Mouse (Mus musculus): ENCODE data around the gene Rhebl1. TPM values are rescaled to one million over a fixed set of nuclear protein-coding genes. Genes with fewer than 3 reads are reported as not detected.

The Rhebl1 gene
- total and polyA plus RNA-seq, 3 experiments = 10.1 to 16.6 TPM; not detected in 1

DNA sequence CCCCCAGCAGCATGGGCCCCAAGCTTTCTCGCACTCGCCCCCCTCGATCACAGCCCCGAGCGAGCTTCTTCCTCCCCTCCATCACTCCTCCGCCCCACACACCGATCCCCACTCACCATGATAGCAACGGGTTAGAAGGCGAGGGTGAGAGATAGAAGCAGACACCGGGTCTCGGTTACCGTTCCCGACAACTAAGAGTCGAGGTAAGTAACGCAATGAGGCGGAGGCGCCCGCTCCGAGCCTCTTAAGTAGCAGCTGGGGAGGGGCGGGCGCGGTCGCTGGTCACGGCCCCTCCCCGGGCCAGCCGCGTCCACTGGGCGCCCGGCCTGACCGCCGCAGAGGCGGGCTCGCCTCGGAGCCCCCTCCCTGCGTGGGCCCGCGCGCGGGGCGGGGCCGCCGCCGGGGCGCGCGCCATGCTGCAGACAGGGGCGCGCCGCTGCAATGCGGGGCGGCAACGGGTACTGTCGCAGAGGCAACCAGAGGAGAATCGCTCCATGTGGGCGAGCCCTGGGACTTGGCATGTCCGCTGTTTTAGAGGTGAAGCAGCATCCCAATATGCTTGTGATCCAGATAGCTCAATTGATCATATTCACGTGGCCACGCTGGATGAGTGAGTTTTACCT lies 40.0 kb upstream of the Rhebl1 start, which contains the start of gene Tuba1b:
Gene Tuba1b, minus strand, starts transcription at position 349 of the 623 bp plus-strand sequence.
- peaks cover 21% of the 10 kb centered on the region for H3K79me2 ChIP-seq (ENCODE audit: control insufficient read depth, insufficient read depth, low read length, poor library complexity)
- H3K4me3 ChIP-seq (ENCODE audit: control insufficient read depth in 1 of 2, insufficient read depth in 1 of 2, low read depth in 2 of 2, low read length in 2 of 2) = peak within 1 kb of the TSS; percentile 61 to 83
- peaks cover 5 to 7% of the 10 kb centered on the region in 2 experiments; a peak in 3 of 4 replicates for H3K4me1 ChIP-seq (ENCODE audit: control insufficient read depth in 1 of 2, insufficient read depth in 2 of 2, low read length in 2 of 2)
- H3K27me3 ChIP-seq (ENCODE audit: control insufficient read depth in 1 of 2, insufficient read depth in 2 of 2, low read length in 2 of 2) = no peaks in the 10 kb centered on the region
- peak within 1 kb of the TSS; percentile 86 for H3K9ac ChIP-seq (ENCODE audit: control insufficient read depth, low read depth, low read length, poor library complexity, severe bottlenecking)
- H3K27ac ChIP-seq (ENCODE audit: control insufficient read depth, low read depth, low read length) = peak within 1 kb of the TSS; percentile 93
- DNase-seq (ENCODE audit: low read depth, low spot score) = peak; percentile 95
- H3K36me3 ChIP-seq (ENCODE audit: control insufficient read depth in 1 of 2, insufficient read depth in 2 of 2, low read length in 2 of 2) = peaks cover 2 to 12% of the 10 kb centered on the region in 2 experiments; a peak in 3 of 4 replicates
- no peaks in the 10 kb centered on the region for H3K9me3 ChIP-seq (replicated peaks; ENCODE audit: insufficient read depth, low read length)
- TF ChIP-seq HCFC1 (IDR thresholded peaks at IDR 0.05; ENCODE audit: low read depth, low read length) = no peak; the same call in none of the 2 replicates
- no peak for TF ChIP-seq ELF1 (IDR thresholded peaks at IDR 0.05; ENCODE audit: low read depth, low read length)
- peak; percentile 27; the same call in 1 of the 2 replicates for TF ChIP-seq MAZ (IDR thresholded peaks at IDR 0.05; ENCODE audit: low read depth, low read length)
- no peak for TF ChIP-seq GATA1 (IDR thresholded peaks at IDR 0.05; ENCODE audit: low read depth, low read length)
- TF ChIP-seq KAT2A (conservative IDR thresholded peaks at IDR 0.05; ENCODE audit: low read depth, low read length) = no peak; the same call in 1 of the 2 replicates
- TF ChIP-seq ZKSCAN1 (IDR thresholded peaks at IDR 0.05; ENCODE audit: low read depth, low read length) = no peak
- TF ChIP-seq MYC (IDR thresholded peaks at IDR 0.05; ENCODE audit: low read depth, low read length) = peak; percentile 91
- no peak for TF ChIP-seq CHD2 (IDR thresholded peaks at IDR 0.05; ENCODE audit: low read length)
- TF ChIP-seq POLR2AphosphoS5 (IDR thresholded peaks at IDR 0.05; ENCODE audit: borderline replicate concordance, low read depth, low read length) = peak; percentile 89; the same call in 1 of the 2 replicates
- no peak for TF ChIP-seq E2F4 (IDR thresholded peaks at IDR 0.05; ENCODE audit: borderline replicate concordance, low read depth, low read length)
- peak; percentile 99 for TF ChIP-seq ZMIZ1 (IDR thresholded peaks at IDR 0.05; ENCODE audit: low read depth, low read length)
- peak; percentile 100 for TF ChIP-seq NELFE (IDR thresholded peaks at IDR 0.05; ENCODE audit: low read depth, low read length)
- no peak for TF ChIP-seq USF2 (IDR thresholded peaks at IDR 0.05; ENCODE audit: borderline replicate concordance in 1 of 2, insufficient read depth in 1 of 2, low read depth in 1 of 2, low read length in 2 of 2)
- TF ChIP-seq RCOR1 (IDR thresholded peaks at IDR 0.05; ENCODE audit: low read depth, low read length) = no peak
- TF ChIP-seq POLR2AphosphoS2 (IDR thresholded peaks at IDR 0.05; ENCODE audit: low read length) = peak; percentile 99
- TF ChIP-seq SIN3A (IDR thresholded peaks at IDR 0.05; ENCODE audit: low read length) = peak; percentile 86
- TF ChIP-seq SMC3 (IDR thresholded peaks at IDR 0.05; ENCODE audit: low read depth, low read length) = no peak
- TF ChIP-seq TCF12 (IDR thresholded peaks at IDR 0.05; ENCODE audit: low read depth, low read length) = no peak; the same call in none of the 2 replicates
- peak; percentile 92 for TF ChIP-seq MXI1 (IDR thresholded peaks at IDR 0.05; ENCODE audit: low read depth, low read length)
- peak; percentile 11; the same call in 1 of the 2 replicates for TF ChIP-seq ETS1 (IDR thresholded peaks at IDR 0.05; ENCODE audit: low read depth, low read length)
- no peak for TF ChIP-seq MYB (IDR thresholded peaks at IDR 0.05; ENCODE audit: low read depth, low read length)
- peak; percentile 86 for TF ChIP-seq MAX (IDR thresholded peaks at IDR 0.05; ENCODE audit: low read length)
- no peak for TF ChIP-seq CTCF (IDR thresholded peaks at IDR 0.05 in 2 of 3, conservative IDR thresholded peaks at IDR 0.05 in 1 of 3; ENCODE audit: control insufficient read depth in 1 of 3, insufficient read depth in 1 of 3, low read depth in 2 of 3, low read length in 3 of 3, poor library complexity in 1 of 3, severe bottlenecking in 1 of 3)
- no peak for TF ChIP-seq JUND (IDR thresholded peaks at IDR 0.05; ENCODE audit: low read depth, low read length)
- TF ChIP-seq EP300 (IDR thresholded peaks at IDR 0.05; ENCODE audit: low read depth in 1 of 2, low read length in 2 of 2) = no peak
- TF ChIP-seq TBP (IDR thresholded peaks at IDR 0.05; ENCODE audit: low read depth, low read length) = peak; percentile 97
- TF ChIP-seq BHLHE40 (IDR thresholded peaks at IDR 0.05; ENCODE audit: borderline replicate concordance, low read depth, low read length) = no peak
- TF ChIP-seq USF1 (IDR thresholded peaks at IDR 0.05; ENCODE audit: low read depth, low read length) = peak; percentile 26; the same call in 1 of the 2 replicates
- TF ChIP-seq MEF2A (IDR thresholded peaks at IDR 0.05; ENCODE audit: extremely low read depth, insufficient replicate concordance, low read depth, low read length, poor library complexity, severe bottlenecking) = no peak
- peak; percentile 50; the same call in 1 of the 2 replicates for TF ChIP-seq NRF1 (IDR thresholded peaks at IDR 0.05; ENCODE audit: insufficient read depth, low read depth, low read length, poor library complexity, severe bottlenecking)
- TF ChIP-seq UBTF (IDR thresholded peaks at IDR 0.05; ENCODE audit: borderline replicate concordance, insufficient read depth, low read depth, low read length) = 0 out of 2 replicates have a peak, but pooled peaks have one; percentile 12
- TF ChIP-seq TAL1 (IDR thresholded peaks at IDR 0.05; ENCODE audit: low read length) = no peak
- no peak for TF ChIP-seq GABPA (IDR thresholded peaks at IDR 0.05; ENCODE audit: low read depth, low read length)
- TF ChIP-seq RAD21 (IDR thresholded peaks at IDR 0.05; ENCODE audit: low read depth, low read length) = no peak
- no peak for TF ChIP-seq ZNF384 (IDR thresholded peaks at IDR 0.05; ENCODE audit: low read depth, low read length)
- peak; percentile 99 for TF ChIP-seq POLR2A (IDR thresholded peaks at IDR 0.05; ENCODE audit: control insufficient read depth in 1 of 2, insufficient read depth in 1 of 2, low read depth in 1 of 2, low read length in 2 of 2, poor library complexity in 1 of 2)
